Mouse (Mus musculus) heart, postnatal 0 days (tissue): ENCODE data around the gene Shcbp1l.

Experiments
- CTCF ChIP-seq: IDR thresholded peaks from 2 replicates; pipeline ENCODE4 v1.5.1; 2016; ENCODE audit warnings: antibody characterized with exemption, control low read depth, low read depth
- EP300 ChIP-seq: IDR thresholded peaks from 2 replicates; pipeline ENCODE4 v1.6.1; 2016; ENCODE audit warnings: antibody characterized with exemption, low read depth

DNA sequence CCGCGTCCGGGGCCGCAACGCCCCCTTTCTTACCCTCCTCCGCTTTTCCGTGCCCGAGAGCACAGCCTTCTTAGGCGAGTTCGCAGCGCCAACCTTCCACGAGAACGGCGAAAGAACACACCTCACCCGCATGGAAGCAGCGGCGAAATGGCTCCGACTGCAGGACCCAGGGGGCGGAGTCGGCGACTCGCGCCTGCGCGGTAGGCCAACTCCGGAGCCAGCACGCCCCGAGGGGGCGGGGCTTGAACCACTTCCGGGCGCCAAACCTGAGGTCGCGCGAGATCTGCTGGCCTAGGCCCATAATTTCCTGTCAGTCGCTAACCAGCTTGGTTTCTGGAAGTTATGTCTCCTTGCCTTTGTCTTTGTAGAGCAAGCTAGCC is 62.5 kb downstream of the Shcbp1l start, which contains the start of gene Dhx9:
- 0 out of 2 replicates have a peak, but pooled peaks have one; percentile 5 for TF ChIP-seq CTCF
- peak; percentile 54 for TF ChIP-seq EP300
